Mouse (Mus musculus) heart, adult 9 months (tissue): ENCODE measurements around the gene Gbp7.
A peak's percentile ranks its signal among the peaks of the same experiment; 100 is the strongest.
"Not testable (repeated sequence)": the region's sequence is repeated elsewhere in the genome, so short reads cannot be mapped to it uniquely, and the experiment has no call there.

Experiments
- DNase-seq, 2 experiments: peaks; one replicate each; pipeline ENCODE4 v3.0.0; 2022; ENCODE audit warnings: low spot score in 2 of 2

Gene Gbp7

GRCm38 (mm10) chr3:142530087-142530953, at the start of gene Gbp7:
TSS of gene Gbp7 (plus strand) at chr3:142530342.
- peak; percentile 85 to 86 for DNase-seq

GRCm38 (mm10) chr3:142490465-142490864, 39.7 kb upstream of the Gbp7 start:
- DNase-seq = peak; percentile 71 to 75

DNA sequence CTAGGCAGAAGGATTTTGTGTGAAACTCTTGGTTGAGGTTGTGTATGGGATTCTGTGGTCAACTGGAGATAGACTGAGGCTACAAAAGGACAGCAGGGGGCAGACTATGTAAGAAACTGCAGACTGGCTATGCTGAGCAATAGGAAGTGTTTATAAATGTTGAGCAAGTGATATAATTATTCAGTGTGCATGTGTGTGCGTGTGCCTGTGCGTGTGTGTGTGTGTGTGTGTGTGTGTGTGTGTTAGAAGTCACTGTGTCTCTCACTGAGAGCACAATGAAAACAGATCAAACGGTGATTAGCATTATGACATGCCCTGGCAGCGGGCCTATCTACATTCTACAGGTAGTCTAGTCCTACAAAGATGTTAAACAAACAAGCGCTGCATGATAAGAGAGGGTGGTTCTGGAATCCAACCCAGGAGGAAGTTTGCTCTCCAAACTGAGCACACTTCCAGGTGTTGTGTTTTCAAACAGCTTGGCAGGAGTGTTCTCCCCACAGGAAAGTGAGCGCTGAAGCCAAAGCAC, 36.5 kb upstream of the Gbp7 start, which contains the start of gene Gbp5:
Gene Gbp5 (plus strand): TSS at position 443 of the 526 bp plus-strand sequence.
- DNase-seq = peak; percentile 91 to 94

DNA sequence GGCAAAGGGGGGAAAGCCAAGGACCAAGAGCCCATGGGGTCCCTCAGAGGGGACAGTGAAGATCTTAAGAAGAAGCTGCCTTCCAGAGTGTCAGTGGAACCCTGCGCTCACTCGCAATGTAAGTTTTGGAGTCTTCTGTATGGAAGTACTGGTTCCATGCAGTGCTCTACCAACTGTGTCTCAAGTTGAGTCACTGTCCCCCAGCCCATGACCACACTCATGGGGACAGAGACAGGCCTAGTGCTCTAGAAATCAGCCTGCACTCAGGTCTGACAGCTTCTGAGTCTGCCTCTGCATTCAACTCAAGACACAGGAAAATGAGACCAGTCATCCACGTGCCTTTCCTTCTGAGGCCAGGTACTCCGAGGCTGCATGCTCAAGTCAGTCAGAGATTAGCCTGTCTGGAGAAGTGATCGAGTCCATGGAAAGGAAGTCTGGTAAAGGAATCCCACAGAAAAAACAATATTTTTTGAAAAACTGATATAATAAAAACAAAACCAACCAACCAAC, 34.9 kb upstream of the Gbp7 start:
- DNase-seq = no peak

DNA sequence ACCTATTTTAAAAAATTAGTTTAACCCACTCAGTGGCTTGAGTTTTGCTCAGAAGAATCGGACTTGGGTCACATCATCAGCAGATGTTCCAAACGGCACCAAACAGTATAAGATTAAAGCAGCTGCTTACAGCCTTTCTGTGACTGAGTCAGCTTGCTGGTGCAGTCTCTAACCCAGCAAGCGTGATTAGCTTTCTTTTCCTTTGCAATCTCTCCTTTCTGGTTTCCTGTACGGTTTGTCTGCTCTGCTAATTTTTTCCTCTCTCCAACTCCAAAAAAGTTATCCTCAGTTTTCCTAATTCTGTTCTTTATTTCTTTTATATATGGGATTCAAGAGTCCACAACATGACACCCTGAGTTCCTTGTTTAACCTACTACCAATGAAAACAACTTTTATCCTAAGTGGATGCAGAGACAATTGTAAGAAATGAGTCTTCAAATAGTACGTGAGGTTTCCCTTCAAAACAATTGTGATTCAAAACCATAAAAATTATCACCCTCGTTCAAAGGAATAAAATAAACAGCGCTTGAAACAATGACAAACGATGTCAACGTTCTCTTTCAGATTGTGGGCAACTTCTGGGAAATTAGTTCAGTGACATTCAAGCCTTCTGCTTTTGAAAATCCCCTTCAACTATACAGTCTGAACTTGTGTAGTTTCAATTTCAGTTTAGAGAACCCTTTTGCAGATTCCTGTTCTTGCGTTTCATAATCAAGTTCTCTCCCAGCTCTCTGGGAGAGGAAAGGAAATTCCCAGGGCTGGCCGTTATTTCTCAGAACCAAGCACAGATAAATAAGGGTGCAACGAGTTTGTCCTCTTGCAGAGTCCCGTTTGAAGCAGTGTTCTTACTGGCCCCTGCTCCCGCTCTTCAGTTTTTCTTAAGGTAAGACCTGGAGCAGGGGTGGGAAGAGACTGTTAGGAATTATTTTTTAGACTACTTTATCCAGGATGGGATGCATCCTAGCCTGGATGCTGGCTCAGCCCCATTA, 33.7 kb upstream of the Gbp7 start:
- peak; percentile 57 to 60 for DNase-seq

GRCm38 (mm10) chr3:142497123-142497841, 32.9 kb upstream of the Gbp7 start:
- DNase-seq = no peak

GRCm38 (mm10) chr3:142498941-142499340, 31.2 kb upstream of the Gbp7 start:
- DNase-seq = peak in 1 of 2 experiments; percentile 7

DNA sequence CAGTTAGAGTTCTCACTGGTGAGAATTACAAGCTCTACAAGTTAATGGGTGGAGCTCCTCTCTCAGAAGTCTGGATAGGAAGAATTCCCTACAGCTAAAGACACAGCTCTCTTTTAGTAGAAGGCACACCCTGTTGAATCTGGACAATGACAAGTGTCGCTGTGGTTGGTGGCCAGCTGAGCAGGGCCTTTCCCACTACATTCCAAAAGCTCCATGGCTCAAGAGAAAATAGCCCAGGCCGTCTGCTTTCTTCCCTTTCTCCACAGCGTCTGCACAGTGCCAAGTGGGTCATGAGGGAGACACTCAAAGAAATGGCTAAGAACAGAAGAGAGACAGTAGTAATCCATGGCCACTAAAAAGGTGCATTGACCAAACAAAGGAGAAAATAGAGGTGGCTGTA, 2.0 kb upstream of the Gbp7 start:
- no peak for DNase-seq

GRCm38 (mm10) chr3:142529597-142529996, 545 bp upstream of the Gbp7 start:
- DNase-seq = no peak

DNA sequence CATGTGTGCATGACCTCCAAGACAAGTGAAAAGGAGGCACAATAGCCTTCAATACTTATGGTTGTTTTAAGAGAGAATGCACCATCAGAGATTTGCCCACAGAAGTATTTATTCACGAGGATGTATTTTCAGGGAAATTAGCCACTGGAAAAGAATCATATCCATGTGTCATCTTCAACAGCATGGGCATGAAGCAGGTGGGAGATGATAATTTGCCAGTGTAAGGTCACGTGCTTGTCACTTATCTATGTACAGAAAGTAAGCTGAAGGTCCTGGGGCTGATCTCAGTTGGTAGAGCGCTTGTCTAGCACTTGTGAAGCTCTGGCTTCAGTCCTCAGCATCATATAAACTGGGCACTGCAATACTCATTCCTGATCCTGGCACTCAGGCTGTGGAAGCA, 1.5 kb downstream of the Gbp7 start:
- DNase-seq = no peak

DNA sequence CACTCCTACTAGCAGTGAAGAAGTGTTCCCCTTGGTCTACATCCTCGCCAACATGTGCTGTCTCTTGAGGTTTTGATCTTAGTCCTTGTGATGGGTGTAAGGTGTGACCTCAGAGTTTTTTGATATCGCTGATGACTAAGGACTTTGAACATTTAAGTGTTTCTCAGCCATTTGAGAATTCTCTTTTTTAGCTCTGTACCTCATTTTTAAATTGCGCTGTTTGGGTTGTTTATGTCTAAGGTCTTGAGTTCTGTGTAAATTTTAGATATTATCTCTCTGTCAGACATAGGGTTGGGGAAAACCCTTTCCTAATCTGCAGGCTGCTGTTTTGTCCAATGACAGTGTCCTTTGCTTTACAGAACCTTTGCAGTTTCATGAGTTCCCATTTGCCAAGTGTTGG, 3.0 kb downstream of the Gbp7 start:
- no peak for DNase-seq

GRCm38 (mm10) chr3:142535667-142536066, 5.5 kb downstream of the Gbp7 start:
- DNase-seq = no peak

DNA sequence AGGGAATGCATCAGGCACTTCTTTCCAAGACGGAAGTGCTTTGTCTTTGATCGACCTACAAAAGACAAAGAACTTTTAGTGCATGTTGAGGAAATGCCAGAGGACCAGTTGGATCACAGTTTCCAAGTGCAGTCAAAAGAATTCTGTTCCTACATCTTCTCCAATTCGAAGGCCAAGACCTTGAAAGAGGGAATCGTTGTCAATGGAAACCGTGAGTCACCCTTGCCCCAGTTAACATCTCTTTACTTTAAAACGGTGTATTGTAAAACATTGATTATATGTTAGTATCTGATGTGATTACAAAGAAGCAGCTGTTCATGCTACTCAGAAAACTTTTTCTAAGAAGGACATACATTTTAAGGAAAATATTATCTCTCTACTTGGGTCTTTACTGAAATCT, 11.2 kb downstream of the Gbp7 start:
- no peak for DNase-seq

DNA sequence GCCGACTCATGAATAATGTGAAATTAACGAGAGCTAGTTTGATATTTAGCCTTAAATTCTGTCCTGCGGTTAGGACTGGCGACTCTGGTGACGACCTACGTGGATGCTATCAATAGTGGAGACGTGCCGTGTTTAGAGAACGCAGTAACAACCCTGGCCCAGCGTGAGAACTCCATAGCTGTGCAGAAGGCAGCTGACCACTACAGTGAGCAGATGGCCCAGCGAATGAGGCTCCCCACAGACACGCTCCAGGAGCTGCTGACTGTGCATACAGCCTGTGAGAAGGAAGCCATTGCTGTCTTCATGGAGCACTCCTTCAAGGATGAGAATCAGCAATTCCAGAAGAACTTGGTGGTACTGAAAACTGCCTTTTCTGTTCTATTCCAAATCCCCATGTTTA, 12.6 kb downstream of the Gbp7 start:
- not testable (repeated sequence) for DNase-seq

DNA sequence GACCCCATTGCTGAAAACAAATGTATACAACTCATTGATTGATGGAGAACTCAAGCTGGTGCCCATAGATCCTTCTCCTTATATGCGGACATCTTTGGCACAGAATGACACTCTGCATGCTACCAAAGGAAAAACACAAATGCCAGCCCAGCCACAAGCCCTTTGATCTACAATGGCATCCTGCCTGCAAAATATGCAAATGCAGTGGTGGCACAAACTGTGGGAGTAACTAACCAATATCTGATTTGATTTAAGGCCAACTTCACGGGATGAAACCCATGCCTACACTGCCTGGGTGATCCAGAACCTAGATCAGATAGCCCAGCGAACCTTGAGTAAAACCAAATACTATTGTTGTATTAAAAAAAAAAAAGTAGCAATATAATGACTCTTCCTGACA, 16.5 kb downstream of the Gbp7 start:
- DNase-seq = no peak

DNA sequence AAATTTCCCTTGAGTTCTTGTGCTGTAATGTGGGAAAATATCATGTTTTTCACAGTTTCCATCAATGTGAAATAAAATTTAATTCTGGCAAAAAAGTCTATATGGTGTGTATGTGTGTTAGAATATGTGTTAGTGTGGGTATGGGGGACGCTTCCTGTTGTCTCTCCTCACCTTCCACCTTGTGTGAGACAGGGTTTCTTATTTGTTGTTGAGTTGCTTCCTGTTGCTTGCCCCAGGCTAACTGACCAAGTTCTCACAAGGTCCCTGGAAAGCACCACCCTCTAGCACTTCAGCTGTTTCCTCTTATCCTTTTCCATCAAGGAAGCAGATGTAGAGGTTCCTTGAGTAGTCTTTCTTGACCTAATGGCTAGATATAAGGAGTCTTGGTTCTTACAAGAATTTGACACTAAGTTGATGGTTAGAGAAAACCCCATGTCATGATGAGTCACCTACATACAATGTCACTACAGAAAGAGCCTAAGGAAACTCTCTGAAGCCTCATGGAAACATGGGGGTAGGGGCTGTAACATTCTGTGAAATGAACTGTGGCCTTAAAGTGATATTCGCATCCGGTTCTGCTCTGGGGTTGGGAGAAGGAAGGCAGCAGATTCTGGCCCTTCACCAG, 20.0 kb downstream of the Gbp7 start:
- DNase-seq = no peak

GRCm38 (mm10) chr3:142554601-142555000, 24.5 kb downstream of the Gbp7 start:
- no peak for DNase-seq

GRCm38 (mm10) chr3:142555623-142556022, 25.5 kb downstream of the Gbp7 start:
- no peak for DNase-seq

GRCm38 (mm10) chr3:142559632-142560228, 29.6 kb downstream of the Gbp7 start, which contains the start of gene Gbp3:
TSS of gene Gbp3 (plus strand) at chr3:142560026.
- peak; percentile 84 to 91 for DNase-seq

DNA sequence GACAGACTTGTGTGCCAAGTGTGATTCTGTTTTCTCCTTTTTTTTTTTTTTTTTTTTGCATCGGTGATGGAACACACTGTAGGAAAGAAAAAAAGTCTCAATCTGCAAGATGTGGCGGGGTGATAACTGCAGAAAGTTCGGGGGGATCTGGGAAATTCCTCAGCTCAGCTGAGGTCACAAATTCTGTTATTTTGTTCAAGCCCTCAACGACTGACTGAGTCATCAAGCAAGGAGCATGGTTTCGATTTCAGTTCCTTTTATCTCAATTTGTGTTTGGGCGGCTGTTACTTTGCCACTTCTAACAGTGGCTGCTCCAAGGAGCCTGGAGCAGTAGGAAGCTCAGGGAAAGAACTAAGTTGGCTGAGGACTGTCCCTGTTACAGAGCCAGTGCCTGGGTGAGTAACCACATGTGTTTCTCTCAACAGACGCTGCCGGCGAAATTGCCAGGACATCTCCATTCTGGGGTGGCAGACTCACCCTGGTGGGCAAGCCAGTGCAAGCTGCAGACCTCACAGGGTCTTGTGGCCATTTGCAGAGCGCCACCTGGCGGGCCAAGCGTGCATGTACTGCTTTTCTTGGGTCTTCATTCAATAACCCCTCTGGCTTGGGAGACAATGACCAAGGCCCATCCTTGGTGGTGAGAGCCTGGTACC, 30.3 kb downstream of the Gbp7 start:
- DNase-seq = peak; percentile 85 to 89
